Mouse (Mus musculus) right cerebral cortex, postnatal 14 days (tissue): Measurements from ENCODE around the gene Pygl.

Experiments used
- DNase-seq: peaks from one replicate; pipeline ENCODE4 v3.0.0; 2022

The Pygl gene

DNA sequence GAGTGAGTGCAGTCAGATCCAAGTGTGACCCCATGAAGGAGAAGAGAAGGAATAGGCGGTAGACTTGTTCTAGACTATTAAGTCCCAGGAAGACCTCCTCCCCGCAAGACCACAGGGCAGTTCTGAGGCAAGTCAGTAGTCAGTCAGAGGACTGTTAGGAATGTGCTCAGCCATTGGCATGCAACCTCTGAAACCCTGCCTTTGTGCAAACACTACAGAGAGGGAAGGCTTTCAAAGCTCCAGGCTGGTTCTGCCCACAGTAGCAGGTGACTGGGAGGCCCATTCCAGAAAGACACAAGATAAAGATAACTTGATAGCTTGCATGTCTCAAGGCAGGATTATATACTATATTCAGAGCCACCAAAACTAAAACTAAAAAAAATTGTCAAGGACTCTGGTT lies at the start of gene Pygl:
Gene Pygl, minus strand, starts transcription at position 195 of the 400 bp plus-strand sequence.
- DNase-seq, result no peak

GRCm38 (mm10) chr12:70280930-70281329 lies 49.6 kb upstream of the Pygl start:
- DNase-seq, result no peak

GRCm38 (mm10) chr12:70280381-70280780 lies 49.1 kb upstream of the Pygl start:
- no peak for DNase-seq

GRCm38 (mm10) chr12:70277071-70277939 lies 46.0 kb upstream of the Pygl start:
- DNase-seq, result no peak

DNA sequence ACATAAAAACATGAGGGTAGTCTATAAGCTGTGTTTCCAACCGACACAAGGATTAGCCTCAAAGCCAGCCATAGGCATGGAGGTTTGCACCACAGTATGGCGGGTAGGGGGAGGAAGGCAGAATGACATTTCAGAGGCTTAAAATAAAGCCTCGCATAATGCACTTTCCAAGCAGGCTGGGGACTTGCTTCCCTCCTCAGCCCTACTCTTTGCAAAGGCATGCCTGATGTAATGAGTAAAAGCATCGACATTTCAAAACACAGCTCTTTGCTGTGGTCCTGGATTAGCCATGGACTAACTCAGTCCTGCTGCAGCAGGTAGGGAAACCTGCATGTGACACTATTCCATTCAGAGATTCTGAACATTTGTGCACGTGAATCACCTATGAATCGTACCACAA lies 38.4 kb upstream of the Pygl start:
- no peak for DNase-seq

GRCm38 (mm10) chr12:70267314-70267713 lies 36.0 kb upstream of the Pygl start:
- DNase-seq, result no peak

GRCm38 (mm10) chr12:70266494-70266931 lies 35.2 kb upstream of the Pygl start:
- no peak for DNase-seq

- DNase-seq, result no peak
Measured at GRCm38 (mm10) chr12:70263721-70264120, 32.4 kb upstream of the Pygl start.

- no peak for DNase-seq
Measured at GRCm38 (mm10) chr12:70262271-70262953, 31.1 kb upstream of the Pygl start.

DNA sequence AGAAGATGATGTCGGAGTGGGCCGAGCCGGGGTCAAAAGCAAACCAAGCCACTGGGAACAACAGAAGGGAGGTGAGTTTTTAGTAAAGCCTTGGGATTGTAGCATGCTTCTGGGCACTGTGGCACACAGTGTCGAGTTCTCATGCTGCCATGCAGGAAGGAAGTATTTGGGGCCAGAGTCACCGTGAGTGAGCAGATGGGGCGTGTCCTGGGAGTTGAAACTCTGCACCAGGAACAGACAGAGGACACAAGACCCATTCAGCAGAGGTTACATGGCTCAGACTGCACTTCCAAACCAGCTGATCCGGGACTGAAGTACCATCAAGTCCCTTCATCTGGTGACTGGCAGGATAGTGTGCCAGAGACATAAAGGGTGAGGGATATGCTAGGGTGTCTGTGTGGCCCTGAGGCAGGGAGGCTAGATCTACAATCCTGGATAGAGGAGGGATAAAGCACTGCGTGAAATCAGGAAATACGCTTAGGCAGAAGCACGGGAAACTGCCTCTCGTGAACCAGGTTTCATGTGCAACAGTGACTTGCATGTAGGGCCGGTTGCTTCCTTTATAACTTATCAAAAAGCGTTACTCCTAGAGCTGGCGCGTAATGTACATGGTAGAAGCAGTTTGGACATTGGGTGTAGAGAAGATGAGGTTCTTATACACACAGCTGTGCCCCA lies 20.1 kb upstream of the Pygl start:
- no peak for DNase-seq

DNA sequence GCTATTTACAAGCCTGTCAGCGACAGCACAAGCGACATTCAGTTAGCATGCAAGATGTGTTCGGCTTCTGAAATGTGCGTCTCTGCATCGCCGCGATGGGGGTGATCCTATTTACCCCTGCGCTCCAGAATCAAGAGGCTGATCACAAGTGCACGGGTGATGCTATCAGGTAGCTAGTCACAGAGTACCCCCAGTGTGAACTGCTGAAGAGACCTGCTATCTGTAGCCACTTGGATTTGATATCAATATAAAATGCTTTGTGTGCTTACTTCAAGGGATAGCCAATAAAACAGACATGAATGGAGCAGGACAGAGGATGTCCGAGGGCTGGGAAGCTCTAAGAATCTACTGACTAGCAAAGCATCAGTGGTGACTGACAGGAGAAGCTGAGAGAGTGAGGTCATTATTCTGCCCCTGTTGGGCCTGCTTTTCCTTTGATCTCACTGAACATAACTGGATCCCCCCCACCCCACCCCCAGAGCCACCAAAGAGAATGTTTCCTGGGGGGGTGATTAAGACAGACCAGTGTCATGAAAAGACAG lies 18.4 kb upstream of the Pygl start:
- DNase-seq, result no peak

DNA sequence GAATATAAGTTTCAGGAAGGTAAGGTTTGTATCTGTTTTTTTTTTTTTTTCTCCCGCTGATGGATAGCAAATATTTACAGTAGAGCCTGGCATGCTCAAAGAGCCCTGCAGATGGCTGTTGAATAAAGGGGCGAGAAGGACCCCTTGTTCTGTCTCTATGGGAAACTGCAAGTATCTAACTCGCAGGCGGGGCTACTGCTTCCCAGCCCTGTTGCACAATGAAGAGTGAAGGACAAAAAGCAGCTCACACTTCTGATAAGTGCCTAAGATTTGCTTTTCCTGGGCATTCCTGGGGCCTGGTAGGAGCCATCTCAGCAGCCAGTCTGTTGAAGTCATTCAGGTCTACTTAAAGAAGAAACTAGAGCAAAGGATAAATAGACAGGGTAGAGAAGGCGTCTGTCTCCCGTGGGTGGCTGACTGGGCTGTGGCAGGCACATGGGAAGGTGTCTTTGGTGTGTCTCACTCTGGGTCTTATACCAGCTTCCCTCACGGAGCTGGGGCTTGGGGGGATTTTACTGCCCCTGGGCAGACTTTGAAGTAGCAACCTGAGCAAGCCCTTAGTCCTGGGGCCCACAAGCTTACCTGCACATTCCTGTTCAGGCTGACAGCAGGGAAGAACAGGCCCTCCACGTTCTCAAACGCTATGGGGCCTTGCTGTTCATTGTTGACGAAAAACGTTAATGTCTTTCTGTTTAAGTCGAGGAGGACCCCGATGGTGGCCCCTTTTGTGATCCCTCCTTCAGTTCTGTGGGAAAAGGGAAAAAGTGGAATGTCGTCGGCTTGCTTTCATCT lies 16.6 kb upstream of the Pygl start:
- DNase-seq, result no peak

GRCm38 (mm10) chr12:70242550-70242949 lies 11.3 kb upstream of the Pygl start:
- no peak for DNase-seq

GRCm38 (mm10) chr12:70239741-70240140 lies 8.5 kb upstream of the Pygl start:
- DNase-seq, result no peak

DNA sequence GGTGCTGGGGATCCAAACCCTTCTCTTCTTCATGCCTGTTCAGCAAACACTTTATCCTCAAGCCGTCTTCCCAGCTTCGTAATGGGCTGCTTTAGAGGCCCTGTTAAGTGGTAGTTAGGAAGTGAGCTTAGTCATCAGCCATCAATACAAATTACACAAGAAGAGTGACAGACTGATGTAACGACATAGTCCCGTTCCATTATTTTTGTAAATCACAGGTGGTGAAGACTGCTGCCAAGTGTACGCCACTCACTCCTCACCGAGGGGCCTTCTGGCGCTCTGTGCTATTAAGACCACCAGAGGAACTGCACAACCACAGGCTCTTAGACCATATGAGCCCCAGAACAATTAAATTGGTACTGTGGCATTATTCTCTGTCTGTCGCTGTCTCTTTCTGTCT lies 7.3 kb upstream of the Pygl start:
- DNase-seq, result no peak

GRCm38 (mm10) chr12:70234938-70235484 lies 3.7 kb upstream of the Pygl start:
- peak; percentile 79 for DNase-seq

GRCm38 (mm10) chr12:70234411-70234810 lies 3.1 kb upstream of the Pygl start:
- no peak for DNase-seq

- DNase-seq, result no peak
Measured at GRCm38 (mm10) chr12:70233637-70234315, 2.5 kb upstream of the Pygl start.

DNA sequence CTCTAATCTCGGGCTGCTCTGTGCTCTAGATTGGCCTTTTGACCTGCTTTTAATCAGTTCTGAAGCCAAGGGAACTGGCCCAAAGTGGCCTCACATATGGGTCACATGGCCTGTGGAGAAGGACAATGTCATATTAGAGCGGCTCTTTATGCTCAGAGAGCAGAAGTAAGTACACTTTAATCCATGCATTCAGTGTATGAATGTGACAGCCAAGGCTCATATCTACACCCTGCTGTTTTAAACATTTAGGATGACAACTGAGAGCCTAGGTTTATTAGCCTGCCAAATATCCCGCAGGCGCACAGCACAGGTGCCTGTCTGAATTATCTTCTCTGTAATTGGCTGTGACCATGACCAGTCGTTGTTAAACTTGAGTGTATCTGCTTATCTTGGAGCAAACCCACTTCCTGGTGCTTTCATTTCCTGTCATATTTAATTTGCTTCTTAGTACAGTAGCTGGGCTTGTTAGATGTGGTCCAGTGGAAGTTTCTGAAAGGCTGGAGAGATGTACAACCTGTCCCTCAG lies 794 bp upstream of the Pygl start:
- no peak for DNase-seq

DNA sequence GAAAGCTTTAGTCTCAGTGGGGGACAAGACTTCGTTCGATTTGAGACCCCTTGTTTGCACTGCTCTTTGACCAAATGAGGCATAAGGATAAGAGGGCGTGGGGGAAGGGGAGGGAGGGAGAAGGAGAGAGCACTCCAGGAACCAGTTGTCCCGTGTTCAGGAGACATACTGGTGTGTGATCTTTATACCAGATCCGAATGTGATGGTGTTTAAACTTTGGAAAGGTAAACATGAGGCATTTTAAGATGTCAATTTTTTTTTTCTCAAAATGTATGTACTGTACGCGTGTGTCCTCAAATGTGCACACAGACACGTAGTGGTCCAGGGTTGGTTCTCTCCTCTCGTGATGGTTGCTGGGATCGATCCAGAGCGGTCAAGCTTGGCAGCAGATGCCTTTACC lies 3.1 kb downstream of the Pygl start:
- no peak for DNase-seq
